Mouse (Mus musculus): ENCODE results near the gene Npff.

DNA sequence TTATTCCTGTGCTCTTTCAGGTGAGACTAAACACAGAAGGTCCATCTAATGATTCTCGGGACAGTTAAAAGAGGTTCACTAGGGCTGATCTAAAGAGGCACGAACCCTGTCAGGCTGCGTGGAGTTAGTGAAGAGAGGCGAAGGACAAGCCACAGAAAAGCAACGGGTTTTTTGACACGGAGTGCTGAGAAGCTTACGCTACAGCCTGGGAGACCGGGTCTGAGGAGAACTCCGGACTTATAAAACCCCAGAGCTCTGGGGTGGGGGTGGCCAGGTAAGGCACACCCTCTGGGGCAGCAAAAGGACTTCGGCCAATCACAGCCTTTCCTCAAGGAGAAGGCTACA lies 7.1 kb downstream of the Npff start:
- TF ChIP-seq CTCF (conservative IDR thresholded peaks at IDR 0.05; ENCODE audit: low read length) (no peak), NANOG (IDR thresholded peaks at IDR 0.05; ENCODE audit: borderline replicate concordance, low read length) (no peak)
